Mouse (Mus musculus): ENCODE measurements around the gene Rbm39.
A peak's percentile ranks its signal among the peaks of the same experiment; 100 is the strongest.
"Not testable (repeated sequence)": the region's sequence is repeated elsewhere in the genome, so short reads cannot be mapped to it uniquely, and the experiment has no call there.

Rbm39 gene

GRCm38 (mm10) chr2:156179796-156180093, 293 bp downstream of the Rbm39 start:
- no peak for DNase-seq (ENCODE audit: low spot score)

- DNase-seq (ENCODE audit: low spot score) = peak; percentile 70
Measured at GRCm38 (mm10) chr2:156179046-156179795, 817 bp downstream of the Rbm39 start.

GRCm38 (mm10) chr2:156177651-156178050, 2.4 kb downstream of the Rbm39 start:
- no peak for DNase-seq (ENCODE audit: low spot score)

- no peak for DNase-seq (ENCODE audit: low spot score)
Measured at GRCm38 (mm10) chr2:156177079-156177478, 3.0 kb downstream of the Rbm39 start.

- no peak for DNase-seq (ENCODE audit: low spot score)
Measured at GRCm38 (mm10) chr2:156166557-156166956, 13.5 kb downstream of the Rbm39 start.

- no peak for DNase-seq (ENCODE audit: low spot score)
Measured at GRCm38 (mm10) chr2:156165478-156165877, 14.6 kb downstream of the Rbm39 start.

GRCm38 (mm10) chr2:156151538-156151937, 28.5 kb downstream of the Rbm39 start:
- DNase-seq (ENCODE audit: low spot score) = no peak

GRCm38 (mm10) chr2:156147316-156147915, 32.6 kb downstream of the Rbm39 start:
- DNase-seq (ENCODE audit: low spot score) = no peak

GRCm38 (mm10) chr2:156146272-156146989, 33.6 kb downstream of the Rbm39 start:
- DNase-seq (ENCODE audit: low spot score) = no peak

GRCm38 (mm10) chr2:156145486-156146130, 34.4 kb downstream of the Rbm39 start:
- no peak for DNase-seq (ENCODE audit: low spot score)

- peak; percentile 85 for DNase-seq (ENCODE audit: low spot score)
Measured at GRCm38 (mm10) chr2:156143953-156144724, 35.9 kb downstream of the Rbm39 start, which contains the start of the genes Romo1 and Nfs1. Gene Romo1, plus strand, starts transcription at chr2:156144039. Gene Nfs1, minus strand, starts transcription at chr2:156144186.

GRCm38 (mm10) chr2:156143367-156143766, 36.7 kb downstream of the Rbm39 start:
- no peak for DNase-seq (ENCODE audit: low spot score)

- DNase-seq (ENCODE audit: low spot score) = no peak
Measured at GRCm38 (mm10) chr2:156142820-156143219, 37.2 kb downstream of the Rbm39 start.

- no peak for DNase-seq (ENCODE audit: low spot score)
Measured at GRCm38 (mm10) chr2:156135695-156136094, 44.3 kb downstream of the Rbm39 start.

- DNase-seq (ENCODE audit: low spot score) = no peak
Measured at GRCm38 (mm10) chr2:156134161-156134560, 45.9 kb downstream of the Rbm39 start.

- DNase-seq (ENCODE audit: low spot score) = no peak
Measured at GRCm38 (mm10) chr2:156126992-156127391, 53.0 kb downstream of the Rbm39 start, which contains the start of gene Gm28036. Gene Gm28036, minus strand, starts transcription at chr2:156127092.

- no peak for DNase-seq (ENCODE audit: low spot score)
Measured at GRCm38 (mm10) chr2:156123731-156124130, 56.3 kb downstream of the Rbm39 start.

GRCm38 (mm10) chr2:156119566-156119965, 60.5 kb downstream of the Rbm39 start:
- no peak for DNase-seq (ENCODE audit: low spot score)

- DNase-seq (ENCODE audit: low spot score) = not testable (repeated sequence)
Measured at GRCm38 (mm10) chr2:156112080-156112423, 68.0 kb downstream of the Rbm39 start.

- peak; percentile 93 for DNase-seq (ENCODE audit: low spot score)
Measured at GRCm38 (mm10) chr2:156111358-156112079, 68.5 kb downstream of the Rbm39 start, which contains the start of the genes Cpne1 and Rbm12. Gene Cpne1, minus strand, starts transcription at chr2:156111965. Gene Rbm12, minus strand, starts transcription at chr2:156111978.

Data from urinary bladder, postnatal 25 days (tissue).